Mouse (Mus musculus) E14TG2a.4 (cell line): ENCODE measurements around the gene Mn1.

ENCODE experiments used
- CTCF ChIP-seq: conservative IDR thresholded peaks from 2 replicates; pipeline ENCODE4 v1.5.1; 2014; ENCODE audit warnings: low read length
- NANOG ChIP-seq: IDR thresholded peaks from 2 replicates; pipeline ENCODE4 v1.6.1; 2014; ENCODE audit warnings: borderline replicate concordance, low read length, mixed read lengths
- POU5F1 ChIP-seq: IDR thresholded peaks from 2 replicates; pipeline ENCODE4 v1.6.1; 2014; ENCODE audit warnings: low read length, borderline replicate concordance

DNA sequence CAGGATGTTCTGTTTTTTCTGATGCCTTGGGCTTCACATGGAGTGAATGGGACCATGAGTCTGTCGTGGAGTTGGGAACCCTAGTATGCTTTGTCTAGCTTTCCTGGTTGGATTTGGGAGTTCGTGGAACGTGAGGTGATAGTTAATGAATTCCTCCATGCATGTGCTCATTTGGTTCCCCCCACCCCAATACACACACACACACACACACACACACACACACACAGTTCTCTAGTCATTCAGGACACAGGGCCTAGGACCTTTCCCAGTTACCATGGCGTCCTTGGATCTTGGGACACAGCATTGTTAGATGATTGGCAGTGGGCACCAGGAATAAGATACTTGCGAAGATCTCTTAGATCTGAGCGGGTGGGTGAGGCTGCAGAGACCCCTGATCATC lies 11.7 kb downstream of the Mn1 start:
- TF ChIP-seq CTCF = no peak
- TF ChIP-seq POU5F1 = no peak
- no peak for TF ChIP-seq NANOG
